Mouse (Mus musculus) liver, embryonic 14.5 days (tissue): ENCODE results near the gene Spire2.
"Not testable (repeated sequence)": the region's sequence is repeated elsewhere in the genome, so short reads cannot be mapped to it uniquely, and the experiment has no call there.

Experiments
- CTCF ChIP-seq: IDR thresholded peaks from 2 replicates; pipeline ENCODE4 v1.5.1; 2016; ENCODE audit warnings: antibody characterized with exemption, low read depth, control low read depth
- EP300 ChIP-seq: IDR thresholded peaks from 2 replicates; pipeline ENCODE4 v1.6.1; 2016; ENCODE audit warnings: antibody characterized with exemption, low read depth

DNA sequence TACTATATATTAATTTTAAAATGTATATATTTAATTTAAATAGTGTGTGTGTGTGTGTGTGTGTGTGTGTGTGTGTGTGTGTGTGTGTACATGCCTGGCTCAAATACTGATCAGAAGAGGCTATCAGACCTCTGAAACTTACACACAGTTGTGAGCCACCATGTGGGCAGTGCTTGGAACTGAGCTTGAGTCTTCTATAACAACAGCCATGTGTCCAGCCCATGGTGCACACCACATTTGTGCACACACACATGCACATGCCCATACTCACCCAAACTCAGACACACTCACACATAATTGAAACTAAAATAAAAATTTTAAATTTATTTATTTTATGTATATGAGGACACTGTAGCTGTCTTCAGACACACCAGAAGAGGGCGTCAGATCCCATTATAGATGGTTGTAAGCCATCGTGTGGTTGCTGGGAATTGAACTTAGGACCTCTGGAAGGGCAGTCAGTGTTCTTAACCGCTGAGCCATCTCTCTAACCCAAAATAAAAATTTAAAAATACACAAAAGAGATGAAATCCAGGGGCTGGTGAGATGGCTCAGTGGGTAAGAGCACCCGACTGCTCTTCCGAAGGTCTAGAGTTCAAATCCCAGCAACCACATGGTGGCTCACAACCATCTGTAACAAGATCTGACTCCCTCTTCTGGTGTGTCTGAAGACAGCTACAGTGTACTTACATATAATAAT, 82.6 kb downstream of the Spire2 start:
- TF ChIP-seq CTCF, EP300: not testable (repeated sequence)
